Mouse (Mus musculus) C2C12 (cell line): Measurements from ENCODE around the gene Tnf.

Experiments used
- CEBPB ChIP-seq: IDR thresholded peaks from one replicate; pipeline ENCODE4 v1.6.1; 2011; ENCODE audit warnings: low read depth, mild to moderate bottlenecking, control low read depth, moderate library complexity
- CTCF ChIP-seq: IDR thresholded peaks from one replicate; pipeline ENCODE4 v1.5.1; 2011; ENCODE audit not compliant: control insufficient read depth, insufficient read depth, insufficient read length

DNA sequence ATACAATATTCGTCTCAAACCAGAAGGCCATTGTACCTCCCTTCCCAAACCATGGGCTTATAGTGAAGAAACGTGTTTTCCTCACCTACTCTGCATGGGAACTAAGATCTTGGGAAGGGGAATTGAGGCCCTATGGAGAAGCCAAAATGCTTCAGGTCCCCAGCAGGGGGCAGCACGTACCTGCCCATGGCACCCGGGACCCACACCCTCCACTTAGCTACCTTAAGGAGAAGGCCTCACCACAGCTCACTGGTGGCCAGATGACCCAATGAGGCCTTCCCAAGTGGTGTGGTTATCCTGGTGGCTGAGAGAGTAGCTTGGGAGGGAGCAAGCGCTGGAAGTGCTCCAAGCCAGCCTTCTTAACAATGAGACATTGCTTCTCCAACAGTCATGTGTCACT lies 23.3 kb downstream of the Tnf start:
- TF ChIP-seq CEBPB (no peak), CTCF (peak; percentile 80)
